Mouse (Mus musculus): ENCODE results near the gene Ranbp2. TPM values are rescaled to one million over a fixed set of nuclear protein-coding genes. Genes with fewer than 3 reads are reported as not detected.
"Not testable (repeated sequence)": the region's sequence is repeated elsewhere in the genome, so short reads cannot be mapped to it uniquely, and the experiment has no call there.

The Ranbp2 gene
- total RNA-seq, 2 experiments from 2014 or later = 42.0 to 47.0 TPM

- DNase-seq (ENCODE audit: low spot score) = no peak
These were observed 50.0 kb downstream of the Ranbp2 start for GRCm38 (mm10) chr10:58496732-58497131.

DNA sequence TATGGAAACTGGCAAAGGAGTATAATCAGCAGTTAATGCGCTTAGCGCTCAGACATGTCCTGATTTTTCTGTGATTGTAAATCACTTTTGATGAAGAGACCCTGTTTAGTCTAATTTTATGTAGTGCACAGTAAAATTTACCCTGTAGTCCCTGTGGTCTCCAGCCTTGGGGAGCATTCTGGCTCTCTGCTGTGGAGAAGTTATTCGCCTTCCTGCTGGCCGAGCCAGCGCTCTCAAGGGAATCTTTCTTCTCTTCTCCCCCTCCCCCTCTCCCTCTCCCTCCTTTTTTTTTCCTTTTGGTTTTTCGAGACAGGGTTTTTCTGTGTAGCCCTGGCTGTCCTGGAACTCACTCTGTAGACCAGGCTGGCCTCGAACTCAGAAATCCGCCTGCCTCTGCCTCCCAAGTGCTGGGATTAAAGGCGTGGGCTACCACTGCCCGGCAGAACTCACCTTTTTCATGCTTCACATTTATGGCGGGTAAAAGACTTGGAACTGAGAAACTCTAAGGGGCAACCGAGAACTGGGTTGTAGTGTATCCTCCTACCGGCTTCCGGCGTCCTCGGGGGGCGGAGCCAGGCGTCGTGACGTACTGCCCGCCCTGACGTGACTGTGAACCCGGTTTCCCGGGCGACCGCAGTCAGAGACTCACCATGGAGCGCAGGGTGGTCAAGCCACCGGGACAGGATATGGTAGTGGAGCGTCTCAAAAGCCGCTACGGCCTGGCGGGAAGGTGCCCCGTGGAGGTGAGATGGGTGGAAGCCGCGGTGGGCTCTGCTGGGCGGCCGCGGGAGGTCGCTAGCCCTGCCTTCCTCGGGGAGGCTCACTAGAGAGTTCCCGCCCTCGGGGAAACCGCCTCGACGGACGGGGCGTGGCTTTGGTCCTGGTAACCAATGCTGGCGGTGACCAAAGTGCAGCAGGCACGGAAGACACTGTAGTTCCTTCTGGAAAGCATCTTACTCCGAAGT is 50.9 kb downstream of the Ranbp2 start, which contains the start of gene Ccdc138:
Gene Ccdc138, plus strand, starts transcription at position 629 of the 965 bp plus-strand sequence.
- peak; percentile 90 for DNase-seq (ENCODE audit: low spot score)

GRCm38 (mm10) chr10:58498516-58498915 is 51.8 kb downstream of the Ranbp2 start:
- no peak for DNase-seq (ENCODE audit: low spot score)

- DNase-seq (ENCODE audit: low spot score) = no peak
These were observed 82.6 kb downstream of the Ranbp2 start for GRCm38 (mm10) chr10:58529358-58529757.

- DNase-seq (ENCODE audit: low spot score) = no peak
These were observed 84.4 kb downstream of the Ranbp2 start for GRCm38 (mm10) chr10:58530896-58531790.

GRCm38 (mm10) chr10:58532177-58532576 is 85.5 kb downstream of the Ranbp2 start:
- DNase-seq (ENCODE audit: low spot score) = no peak

DNA sequence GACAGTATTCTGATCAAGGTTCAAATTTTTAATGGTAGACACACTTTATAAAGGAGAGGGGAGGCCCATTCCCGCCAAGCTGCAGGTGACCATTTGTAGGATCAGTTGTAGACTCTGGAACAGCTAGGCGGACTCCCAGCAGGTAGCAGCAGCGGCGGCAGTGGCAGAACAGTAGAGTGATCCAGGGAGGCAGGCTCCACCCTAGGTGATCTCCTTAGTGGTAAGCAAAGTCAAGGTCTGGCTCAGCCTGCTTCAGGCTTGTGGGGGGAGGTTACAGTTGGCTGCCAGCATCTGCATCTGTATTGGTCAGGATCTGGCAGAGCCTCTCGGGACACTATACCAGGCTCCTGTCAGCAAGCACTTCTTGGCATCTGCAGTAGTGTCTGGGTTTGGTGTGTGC is 89.6 kb downstream of the Ranbp2 start:
- DNase-seq (ENCODE audit: low spot score) = not testable (repeated sequence)

DNA sequence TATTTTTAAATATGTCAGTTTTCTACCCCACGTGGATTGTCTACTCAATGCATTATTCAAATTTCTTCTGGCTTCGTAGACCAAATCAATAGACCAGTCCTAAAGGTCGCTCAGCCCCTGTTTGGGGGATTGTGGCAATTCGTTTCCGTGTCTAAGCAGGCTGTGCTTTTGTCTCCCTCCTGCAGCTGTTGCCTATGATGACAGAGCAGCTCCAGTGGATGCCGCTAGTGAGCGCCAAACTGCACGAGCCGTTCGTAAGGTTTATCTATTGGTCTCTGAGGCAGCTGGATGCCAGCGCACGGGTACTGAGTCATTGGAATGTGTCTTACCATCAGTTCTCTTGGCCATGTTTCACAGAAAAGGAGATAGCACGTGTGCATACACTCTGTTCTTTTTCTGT is 93.9 kb downstream of the Ranbp2 start:
- DNase-seq (ENCODE audit: low spot score) = no peak

Other genes starting within 250 kb of the Ranbp2 start
- not detected for gene AW822073, start 222.0 kb upstream of the Ranbp2 start, total RNA-seq (2021)
- not detected for gene Duxf3, start 214.2 kb upstream of the Ranbp2 start, total RNA-seq (2021)
- not detected for gene Gm4981, start 210.2 kb upstream of the Ranbp2 start, total RNA-seq (2021)
- gene Gcc2, start 191.4 kb upstream of the Ranbp2 start, total RNA-seq (2021) = 10 to 100 TPM; 18.8 to 25.7 TPM
- gene Lims1, start 123.5 kb upstream of the Ranbp2 start, total RNA-seq (2021) = 10 to 100 TPM; 38.1 to 55.4 TPM
- gene Ccdc138, start 51.0 kb downstream of the Ranbp2 start, total RNA-seq (2021) = under 1 TPM; 0.17 to 0.23 TPM
- gene Edar, start 228.7 kb downstream of the Ranbp2 start, total RNA-seq (2021) = under 1 TPM in 1 of 2 experiments, not detected in 1; 0.14 TPM

Measured in gastrocnemius, adult 18-20 months (tissue).